Mouse (Mus musculus): ENCODE data around the gene Acan.

DNA sequence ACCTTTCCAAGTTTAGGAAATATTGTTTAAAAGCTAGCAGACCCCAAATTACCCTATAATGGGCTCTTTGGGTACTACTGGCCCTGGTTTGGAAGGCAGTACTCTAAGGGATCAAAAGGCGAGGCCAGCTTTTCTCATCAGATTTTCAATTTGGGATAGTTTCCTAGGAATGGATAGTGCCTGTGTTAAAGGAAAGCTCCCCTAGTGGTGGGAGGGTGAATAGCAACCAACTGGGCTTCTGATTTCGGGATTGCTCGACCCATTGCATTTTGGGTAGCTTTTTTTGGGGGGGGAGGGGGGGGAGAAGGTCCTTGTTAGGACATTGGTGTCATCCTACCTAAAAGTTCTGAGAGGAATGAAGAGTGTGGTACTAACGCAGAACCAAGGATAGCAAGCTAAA, 35.8 kb downstream of the Acan start:
- no peak for TF ChIP-seq CEBPB (IDR thresholded peaks at IDR 0.05; ENCODE audit: insufficient read depth, poor library complexity, severe bottlenecking)
- no peak for TF ChIP-seq MYOD1 (IDR thresholded peaks at IDR 0.05; ENCODE audit: control insufficient read depth in 1 of 3, insufficient read length in 2 of 3, low read depth in 2 of 3)
- no peak for TF ChIP-seq MAX (IDR thresholded peaks at IDR 0.05; ENCODE audit: low read depth)
- no peak for TF ChIP-seq POLR2AphosphoS2 (IDR thresholded peaks at IDR 0.05; ENCODE audit: insufficient read length, low read depth)
- TF ChIP-seq POLR2A (IDR thresholded peaks at IDR 0.05; ENCODE audit: insufficient read length, low read depth) = no peak
- no peak for TF ChIP-seq TCF3 (IDR thresholded peaks at IDR 0.05; ENCODE audit: insufficient read length, low read depth)
- TF ChIP-seq MYOG (IDR thresholded peaks at IDR 0.05; ENCODE audit: control insufficient read depth in 1 of 3, insufficient read depth in 1 of 3, insufficient read length in 2 of 3, low read depth in 2 of 3) = no peak
- TF ChIP-seq TCF12 (IDR thresholded peaks at IDR 0.05; ENCODE audit: insufficient read depth, poor library complexity, severe bottlenecking) = no peak
- no peak for TF ChIP-seq USF1 (IDR thresholded peaks at IDR 0.05; ENCODE audit: low read depth)
- no peak for TF ChIP-seq E2F4 (IDR thresholded peaks at IDR 0.05; ENCODE audit: insufficient read depth)
- TF ChIP-seq REST (IDR thresholded peaks at IDR 0.05; ENCODE audit: insufficient read depth, insufficient read length) = no peak

All from myocyte (in vitro differentiated cells).